Mouse (Mus musculus) MEL (cell line): Measurements from ENCODE around the gene Ift81.

ENCODE experiments used
- CTCF ChIP-seq, 3 experiments: IDR thresholded peaks in 2 of 3; conservative IDR thresholded peaks in 1 of 3; 2 replicates each; pipeline ENCODE4 v1.5.1; 2011 to 2012; ENCODE audit warnings: low read length in 3 of 3, low read depth in 2 of 3, mild to moderate bottlenecking in 2 of 3, improper control_type of control experiment in 1 of 3, inconsistent platforms in 1 of 3, mixed read lengths in 1 of 3, moderate library complexity in 1 of 3; ENCODE audit not compliant: control insufficient read depth in 1 of 3, insufficient read depth in 1 of 3, poor library complexity in 1 of 3, severe bottlenecking in 1 of 3
- EP300 ChIP-seq, 2 experiments: IDR thresholded peaks; 2 replicates each; pipeline ENCODE4 v1.6.1; 2011; ENCODE audit warnings: improper control_type of control experiment in 2 of 2, low read length in 2 of 2, low read depth in 1 of 2, mild to moderate bottlenecking in 1 of 2
- MAZ ChIP-seq: IDR thresholded peaks from 2 replicates; pipeline ENCODE4 v1.6.1; 2012; ENCODE audit warnings: low read depth, mild to moderate bottlenecking, inconsistent platforms, low read length, improper control_type of control experiment
- MEF2A ChIP-seq: IDR thresholded peaks from 2 replicates; pipeline ENCODE4 v1.6.1; 2014; ENCODE audit warnings: low read depth, mild to moderate bottlenecking, inconsistent platforms, low read length, improper control_type of control experiment; ENCODE audit not compliant: poor library complexity, insufficient replicate concordance, severe bottlenecking; ENCODE audit errors: extremely low read depth
- NELFE ChIP-seq: IDR thresholded peaks from 2 replicates; pipeline ENCODE4 v1.6.1; 2011; ENCODE audit warnings: low read depth, low read length, improper control_type of control experiment
- POLR2AphosphoS5 ChIP-seq: IDR thresholded peaks from 2 replicates; pipeline ENCODE4 v1.6.1; 2012; ENCODE audit warnings: low read depth, borderline replicate concordance, mild to moderate bottlenecking, inconsistent platforms, low read length, moderate library complexity, mixed read lengths
- RAD21 ChIP-seq: IDR thresholded peaks from 2 replicates; pipeline ENCODE4 v1.6.1; 2011; ENCODE audit warnings: mild to moderate bottlenecking, low read depth, low read length, improper control_type of control experiment
- TAL1 ChIP-seq: IDR thresholded peaks from 2 replicates; pipeline ENCODE4 v1.6.1; 2012; ENCODE audit warnings: mild to moderate bottlenecking, inconsistent platforms, low read length, moderate library complexity, mixed read lengths
- USF2 ChIP-seq, 2 experiments: IDR thresholded peaks; 2 replicates each; pipeline ENCODE4 v1.6.1; 2011 to 2012; ENCODE audit warnings: improper control_type of control experiment in 2 of 2, low read length in 2 of 2, borderline replicate concordance in 1 of 2, inconsistent platforms in 1 of 2, low read depth in 1 of 2, mild to moderate bottlenecking in 1 of 2; ENCODE audit not compliant: insufficient read depth in 1 of 2
- ZKSCAN1 ChIP-seq: IDR thresholded peaks from 2 replicates; pipeline ENCODE4 v1.6.1; 2012; ENCODE audit warnings: low read depth, mild to moderate bottlenecking, inconsistent platforms, low read length, improper control_type of control experiment, moderate library complexity

GRCm38 (mm10) chr5:122622526-122622925 is 8.2 kb upstream of the Ift81 start:
- no peak for TF ChIP-seq CTCF (IDR thresholded peaks at IDR 0.05 in 2 of 3, conservative IDR thresholded peaks at IDR 0.05 in 1 of 3; ENCODE audit: control insufficient read depth in 1 of 3, insufficient read depth in 1 of 3, low read depth in 2 of 3, low read length in 3 of 3, poor library complexity in 1 of 3, severe bottlenecking in 1 of 3)
- TF ChIP-seq RAD21 = no peak
- no peak for TF ChIP-seq NELFE
- no peak for TF ChIP-seq EP300 (IDR thresholded peaks at IDR 0.05; ENCODE audit: low read depth in 1 of 2, low read length in 2 of 2)
- no peak for TF ChIP-seq USF2 (IDR thresholded peaks at IDR 0.05; ENCODE audit: borderline replicate concordance in 1 of 2, insufficient read depth in 1 of 2, low read depth in 1 of 2, low read length in 2 of 2)
- no peak for TF ChIP-seq TAL1
- no peak for TF ChIP-seq MAZ
- no peak for TF ChIP-seq ZKSCAN1
- TF ChIP-seq POLR2AphosphoS5 = no peak
- no peak for TF ChIP-seq MEF2A
